Mouse (Mus musculus) hindbrain, embryonic 11.5 days (tissue): ENCODE measurements around the gene Trim59. TPM values are rescaled to one million over a fixed set of nuclear protein-coding genes. Genes with fewer than 3 reads are reported as not detected.

Experiments used
- ATAC-seq: fragments of 200-750 bp; cut with Nextera tagmentation; 2 replicates; pipeline ENCODE4 v1.8.0; 2017; ENCODE audit warnings: mild to moderate bottlenecking, moderate TSS enrichment, moderate library complexity; ENCODE audit not compliant: low FRiP score
- DNase-seq: peaks from one replicate; pipeline ENCODE4 v3.0.0-alpha.2; 2015; ENCODE audit warnings: low spot score
- H3K27ac ChIP-seq: fragments of 300-500 bp; sonication (generic); 2 replicates; pipeline ENCODE4 v1.5.1; 2014; ENCODE audit warnings: mild to moderate bottlenecking, low read depth, low read length
- H3K27me3 ChIP-seq: fragments of 300-500 bp; sonication (generic); 2 replicates; pipeline ENCODE4 v1.6.1; 2014; ENCODE audit warnings: mild to moderate bottlenecking, low read length, moderate library complexity, mixed read lengths; ENCODE audit not compliant: control insufficient read depth, insufficient read depth
- H3K36me3 ChIP-seq: fragments of 300-500 bp; sonication (generic); 2 replicates; pipeline ENCODE4 v1.6.1; 2014; ENCODE audit warnings: mild to moderate bottlenecking, low read length, moderate library complexity, mixed read lengths; ENCODE audit not compliant: control insufficient read depth, insufficient read depth
- H3K4me1 ChIP-seq: fragments of 300-500 bp; sonication (generic); replicated peaks from 2 replicates; pipeline ENCODE4 v1.6.1; 2014; ENCODE audit warnings: low read length, mixed read lengths; ENCODE audit not compliant: control insufficient read depth, insufficient read depth
- H3K4me2 ChIP-seq: fragments of 300-500 bp; sonication (generic); replicated peaks from 2 replicates; pipeline ENCODE4 v1.6.1; 2014; ENCODE audit warnings: mild to moderate bottlenecking, low read depth, low read length
- H3K4me3 ChIP-seq: fragments of 300-500 bp; sonication (generic); 2 replicates; pipeline ENCODE4 v1.5.1; 2014; ENCODE audit warnings: low read depth, low read length
- H3K9ac ChIP-seq: fragments of 300-500 bp; sonication (generic); 2 replicates; pipeline ENCODE4 v1.6.1; 2014; ENCODE audit warnings: low read depth, low read length
- H3K9me3 ChIP-seq: fragments of 300-500 bp; sonication (generic); 2 replicates; pipeline ENCODE4 v1.6.1; 2016; ENCODE audit warnings: low read length; ENCODE audit not compliant: control insufficient read depth
- WGBS: fragments of 180-500 bp; shearing (Covaris S2); extraction: QIAGEN DNeasy Blood & Tissue Kit; methylation state at CpG from one replicate; pipeline ENCODE4 v1.1.7; 2014; 5-methylcytosine and 5-hydroxymethylcytosine counted together
- polyA plus RNA-seq: library from polyadenylated mRNA; unstranded; fragments of >200 nt; fragmentation: Nextera tagmentation; extraction: Ambion mirVana; gene quantifications from 2 replicates; pipeline ENCODE4 v1.2.1, GENCODE M21; 2014

Gene Trim59
- polyA plus RNA-seq, 1 experiment from 2014 or later, result 166 TPM

DNA sequence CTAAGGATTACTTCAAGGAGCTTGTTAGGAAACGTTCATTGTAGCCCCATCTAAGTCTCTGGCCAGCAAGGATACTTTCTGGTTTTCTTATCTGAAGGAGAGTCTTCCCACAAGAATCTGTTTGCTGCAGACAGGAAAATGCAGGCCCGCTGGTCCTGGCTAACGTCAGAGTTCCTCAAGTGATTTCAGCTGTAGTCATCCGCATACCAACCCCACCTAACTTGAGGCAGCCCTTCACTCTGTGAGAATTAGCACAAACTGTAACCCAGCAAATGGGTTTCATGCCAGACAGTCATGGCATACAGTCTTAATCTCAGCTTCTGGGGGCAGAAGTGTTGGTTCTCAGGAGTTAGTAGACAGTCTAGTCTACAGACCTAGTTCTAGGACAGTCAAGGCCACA lies 2.0 kb upstream of the Trim59 start:
- no peak overlapping the region for H3K4me2 ChIP-seq
- H3K4me1 ChIP-seq, result peaks cover 2% of the 10 kb centered on the region; the same call in 1 of the 2 replicates
- ATAC-seq, result no peak
- H3K4me3 ChIP-seq, result no peak overlapping the region
- no peaks in the 10 kb centered on the region for H3K27me3 ChIP-seq
- 74% methylated on average over 4 of the region's 4 CpGs for WGBS
- no peak overlapping the region for H3K27ac ChIP-seq
- no peak for DNase-seq
- H3K9ac ChIP-seq, result no peak overlapping the region
- H3K9me3 ChIP-seq, result no peaks in the 10 kb centered on the region
- H3K36me3 ChIP-seq, result no peaks in the 10 kb centered on the region

GRCm38 (mm10) chr3:69045750-69046149 lies 1.2 kb upstream of the Trim59 start:
- no peak overlapping the region for H3K27ac ChIP-seq
- no peaks in the 10 kb centered on the region for H3K27me3 ChIP-seq
- peaks cover 2% of the 10 kb centered on the region; the same call in 1 of the 2 replicates for H3K4me1 ChIP-seq
- peak overlapping the region; percentile 73 for H3K4me2 ChIP-seq
- H3K4me3 ChIP-seq, result peak overlapping the region; percentile 0; the same call in 1 of the 2 replicates
- DNase-seq (peak; percentile 43), ATAC-seq (no peak)
- 26% methylated on average over 13 of the region's 13 CpGs for WGBS
- H3K9ac ChIP-seq, result 0 out of 2 replicates have a peak overlapping the region, but pooled peaks have one; percentile 42
- H3K36me3 ChIP-seq, result no peaks in the 10 kb centered on the region
- H3K9me3 ChIP-seq, result no peaks in the 10 kb centered on the region

DNA sequence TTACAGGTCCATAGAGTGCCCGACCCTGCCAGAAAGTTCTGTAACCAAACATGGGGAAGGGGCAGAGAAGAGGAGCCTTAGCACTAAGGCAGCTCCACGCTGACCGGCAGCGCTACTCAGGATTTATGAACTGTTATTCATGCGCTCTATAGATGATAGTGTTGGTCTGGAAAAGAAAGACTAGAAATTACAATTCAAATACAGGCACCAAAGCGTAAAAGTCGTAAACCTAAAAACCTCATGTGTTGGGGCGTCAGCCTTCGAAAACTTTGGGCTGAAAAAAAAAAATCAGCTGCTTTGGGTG lies 797 bp upstream of the Trim59 start:
- peak overlapping the region; percentile 97 for H3K9ac ChIP-seq
- DNase-seq, result no peak
- peaks cover 2% of the 10 kb centered on the region; the same call in 1 of the 2 replicates for H3K4me1 ChIP-seq
- WGBS, result 6% methylated on average over 9 of the region's 9 CpGs
- ATAC-seq, result no peak; the same call in 1 of the 2 replicates
- no peaks in the 10 kb centered on the region for H3K36me3 ChIP-seq
- H3K27ac ChIP-seq, result peak overlapping the region; percentile 96
- H3K27me3 ChIP-seq, result no peaks in the 10 kb centered on the region
- H3K4me2 ChIP-seq, result peak overlapping the region; percentile 73
- H3K9me3 ChIP-seq, result no peaks in the 10 kb centered on the region
- peak overlapping the region; percentile 93 for H3K4me3 ChIP-seq

GRCm38 (mm10) chr3:69044167-69044591 lies 376 bp downstream of the Trim59 start:
- ATAC-seq, result peak; percentile 69
- Histone ChIP-seq H3K27me3 (no peaks in the 10 kb centered on the region), H3K4me1 (peaks cover 2% of the 10 kb centered on the region; the same call in 1 of the 2 replicates), H3K9ac (peak overlapping the region; percentile 97), H3K36me3 (no peaks in the 10 kb centered on the region), H3K27ac (peak overlapping the region; percentile 96), H3K4me2 (peak overlapping the region; percentile 40), H3K9me3 (no peaks in the 10 kb centered on the region), H3K4me3 (peak overlapping the region; percentile 93)
- under 1% methylated on average over 39 of the region's 42 CpGs for WGBS
- peak; percentile 74 for DNase-seq

DNA sequence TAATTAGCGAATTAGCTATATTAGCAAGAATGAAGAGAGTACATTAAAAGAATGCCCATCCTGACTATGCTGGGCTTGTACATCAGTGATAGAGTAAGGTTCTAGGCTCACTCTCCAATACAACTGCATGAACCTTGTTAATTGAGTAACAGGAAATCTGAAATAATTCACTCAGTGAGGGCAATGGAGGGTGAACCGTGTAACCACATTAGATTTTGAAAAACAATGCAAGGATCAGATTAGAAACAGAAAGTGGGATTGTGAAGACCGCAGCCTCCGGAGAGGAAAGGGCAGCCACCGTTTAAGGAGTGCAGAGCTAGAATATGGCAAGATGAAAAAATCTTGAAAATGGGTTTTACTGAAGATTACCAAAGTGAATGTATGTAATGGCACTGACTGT lies 3.3 kb downstream of the Trim59 start:
- Histone ChIP-seq H3K36me3 (no peaks in the 10 kb centered on the region), H3K27ac (no peak overlapping the region), H3K27me3 (no peaks in the 10 kb centered on the region), H3K4me1 (peaks cover 2% of the 10 kb centered on the region; the same call in 1 of the 2 replicates), H3K9ac (no peak overlapping the region), H3K9me3 (no peaks in the 10 kb centered on the region), H3K4me2 (0 out of 2 replicates have a peak overlapping the region, but pooled peaks have one; percentile 6), H3K4me3 (no peak overlapping the region)
- DNase-seq (no peak), ATAC-seq (no peak)
- whole genome bisulfite sequencing, result 83% methylated on average over 5 of the region's 5 CpGs

DNA sequence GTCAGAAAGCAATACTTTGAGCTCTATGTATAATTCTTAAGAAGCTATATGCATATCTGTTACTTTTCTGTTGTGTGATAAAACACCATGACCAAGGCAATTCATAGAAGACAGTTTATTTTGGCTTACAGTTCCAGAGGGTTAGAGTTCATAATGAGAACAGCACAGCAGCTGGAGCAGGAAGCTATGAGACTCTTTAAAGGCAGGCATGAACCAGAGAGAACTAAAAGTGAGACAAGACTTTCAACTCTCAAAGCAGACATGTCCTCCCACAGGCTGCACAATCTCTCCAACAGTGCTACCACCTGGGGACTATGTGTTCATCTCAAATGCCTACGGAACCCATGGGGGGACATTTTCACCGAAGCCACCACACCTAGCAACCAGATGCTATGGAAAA lies 4.5 kb downstream of the Trim59 start:
- 91% methylated on average over 2 of the region's 2 CpGs for WGBS
- H3K36me3 ChIP-seq, result no peaks in the 10 kb centered on the region
- no peak overlapping the region for H3K27ac ChIP-seq
- no peaks in the 10 kb centered on the region for H3K9me3 ChIP-seq
- H3K4me2 ChIP-seq, result no peak overlapping the region
- no peaks in the 10 kb centered on the region for H3K4me1 ChIP-seq
- no peaks in the 10 kb centered on the region for H3K27me3 ChIP-seq
- H3K4me3 ChIP-seq, result no peak overlapping the region
- no peak for DNase-seq
- no peak for ATAC-seq
- no peak overlapping the region for H3K9ac ChIP-seq

GRCm38 (mm10) chr3:69026133-69026783 lies 18.3 kb downstream of the Trim59 start:
- Histone ChIP-seq H3K4me1 (no peaks in the 10 kb centered on the region), H3K4me2 (no peak overlapping the region), H3K27ac (no peak overlapping the region), H3K27me3 (no peaks in the 10 kb centered on the region), H3K9me3 (no peaks in the 10 kb centered on the region), H3K9ac (no peak overlapping the region), H3K36me3 (0 out of 2 replicates have a peak, but pooled peaks cover 10% of the 10 kb centered on the region), H3K4me3 (no peak overlapping the region)
- DNase-seq, result no peak
- no peak for ATAC-seq
- WGBS, result 93% methylated on average over 1 of the region's 1 CpGs

DNA sequence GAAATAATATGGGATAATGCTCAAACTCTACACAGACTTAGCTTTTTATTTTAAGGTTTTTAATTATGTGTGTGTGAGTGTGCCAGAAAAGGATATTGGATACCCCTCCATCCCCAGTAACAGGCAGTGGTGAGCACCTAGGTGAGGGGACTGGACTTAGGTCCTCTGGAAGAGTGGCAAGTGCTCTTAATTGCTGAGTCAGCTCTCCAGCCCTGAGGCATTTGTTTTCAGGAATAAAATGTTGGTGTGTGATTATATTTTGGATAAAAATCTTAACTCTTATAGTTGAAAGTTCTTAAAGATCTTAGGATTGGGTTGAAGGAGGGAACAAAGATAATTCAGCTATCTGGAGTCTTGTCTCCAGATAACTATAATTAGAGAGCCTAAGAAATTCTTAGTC lies 23.8 kb downstream of the Trim59 start:
- H3K27me3 ChIP-seq, result no peaks in the 10 kb centered on the region
- peaks cover 6% of the 10 kb centered on the region for H3K36me3 ChIP-seq
- DNase-seq (no peak), ATAC-seq (no peak)
- H3K27ac ChIP-seq, result no peak overlapping the region
- no peak overlapping the region for H3K4me2 ChIP-seq
- H3K4me3 ChIP-seq, result no peak overlapping the region
- H3K4me1 ChIP-seq, result no peaks in the 10 kb centered on the region
- H3K9me3 ChIP-seq, result no peaks in the 10 kb centered on the region
- no peak overlapping the region for H3K9ac ChIP-seq

- H3K36me3 ChIP-seq, result peaks cover 6% of the 10 kb centered on the region
- H3K9me3 ChIP-seq, result no peaks in the 10 kb centered on the region
- ATAC-seq, result no peak
- no peak overlapping the region for H3K4me3 ChIP-seq
- no peak overlapping the region for H3K9ac ChIP-seq
- H3K4me2 ChIP-seq, result no peak overlapping the region
- WGBS, result 97% methylated on average over 2 of the region's 2 CpGs
- H3K27ac ChIP-seq, result no peak overlapping the region
- H3K4me1 ChIP-seq, result no peaks in the 10 kb centered on the region
- H3K27me3 ChIP-seq, result no peaks in the 10 kb centered on the region
- peak; percentile 39 for DNase-seq
These were observed 24.3 kb downstream of the Trim59 start for GRCm38 (mm10) chr3:69020285-69020684.
